Mouse (Mus musculus): ENCODE results near the gene Snapin.
A peak's percentile ranks its signal among the peaks of the same experiment; 100 is the strongest.

Gene Snapin

DNA sequence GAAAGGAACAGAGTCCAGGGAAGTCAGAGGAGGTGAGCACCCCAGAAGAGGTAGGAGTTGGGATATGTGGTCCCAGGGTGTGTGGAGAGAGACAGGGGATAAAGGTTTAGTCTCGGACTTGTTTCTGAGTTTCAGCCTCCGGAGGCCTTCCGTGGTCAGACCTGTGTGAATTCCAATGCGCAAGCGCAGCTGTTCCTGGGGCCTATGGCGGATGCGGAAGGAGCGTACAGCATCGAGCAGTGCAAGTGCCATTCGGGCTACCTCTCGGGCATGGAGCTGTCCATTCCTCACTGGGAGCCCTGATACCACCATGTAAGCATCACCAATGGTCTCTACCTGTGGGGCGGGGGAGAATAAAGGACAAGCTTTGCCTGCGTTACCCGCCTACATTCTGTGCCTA lies 35.9 kb downstream of the Snapin start:
- DNase-seq (ENCODE audit: low spot score in 2 of 2): no peak

DNA sequence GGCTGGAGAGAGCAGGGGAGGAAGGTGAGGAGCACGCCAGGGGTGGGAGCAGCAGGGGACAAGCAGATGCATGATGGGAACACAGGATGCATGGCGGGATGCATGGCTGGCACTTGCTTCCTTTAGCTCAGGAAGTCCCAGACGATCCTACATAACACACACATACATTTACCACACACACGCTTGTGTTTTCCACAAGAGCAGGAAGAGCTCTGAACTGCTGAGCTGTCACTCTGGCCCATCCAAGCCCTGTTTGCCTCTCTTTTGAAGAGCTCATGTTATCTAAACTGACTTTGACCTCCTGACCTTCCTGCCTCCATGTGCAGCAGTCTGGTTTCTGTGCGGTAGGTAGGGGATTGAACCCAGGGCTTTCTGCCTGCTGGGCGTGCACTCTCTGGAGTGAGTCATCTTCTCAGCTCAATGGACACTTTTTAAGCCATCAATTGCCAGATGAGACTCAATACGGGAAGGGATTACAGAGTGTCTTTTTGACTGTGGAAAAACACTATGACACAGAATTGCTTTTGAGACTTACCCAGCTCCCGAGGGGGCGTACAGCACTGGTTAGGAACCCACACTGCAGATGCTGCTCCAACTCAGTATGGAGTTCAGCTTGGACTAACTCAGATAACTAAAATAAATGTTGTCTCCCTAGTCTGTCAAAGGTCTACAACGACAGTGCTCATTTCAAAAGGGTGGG lies 39.3 kb downstream of the Snapin start:
- no peak for DNase-seq (ENCODE audit: low spot score in 2 of 2)

DNA sequence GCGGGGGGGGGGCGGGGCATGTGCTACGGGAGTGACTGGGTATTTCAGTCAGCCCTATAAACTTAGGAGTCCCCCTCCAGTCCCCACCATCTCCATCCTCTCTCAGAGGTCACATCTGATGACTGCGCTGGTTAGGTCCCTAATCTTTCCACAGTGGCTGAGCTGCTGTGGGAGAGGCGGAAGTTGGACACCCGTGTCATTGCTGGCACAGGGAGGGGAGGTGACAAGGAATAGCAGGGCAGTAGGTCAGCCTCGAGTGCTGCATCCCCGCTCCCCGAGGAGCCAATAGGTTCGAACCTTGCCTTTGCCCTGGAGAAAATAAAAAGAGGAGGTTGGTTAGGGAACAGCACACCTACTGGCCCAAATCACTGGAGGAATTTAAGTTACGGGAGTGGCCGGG lies 40.0 kb downstream of the Snapin start:
- DNase-seq (ENCODE audit: low spot score in 2 of 2): no peak

DNA sequence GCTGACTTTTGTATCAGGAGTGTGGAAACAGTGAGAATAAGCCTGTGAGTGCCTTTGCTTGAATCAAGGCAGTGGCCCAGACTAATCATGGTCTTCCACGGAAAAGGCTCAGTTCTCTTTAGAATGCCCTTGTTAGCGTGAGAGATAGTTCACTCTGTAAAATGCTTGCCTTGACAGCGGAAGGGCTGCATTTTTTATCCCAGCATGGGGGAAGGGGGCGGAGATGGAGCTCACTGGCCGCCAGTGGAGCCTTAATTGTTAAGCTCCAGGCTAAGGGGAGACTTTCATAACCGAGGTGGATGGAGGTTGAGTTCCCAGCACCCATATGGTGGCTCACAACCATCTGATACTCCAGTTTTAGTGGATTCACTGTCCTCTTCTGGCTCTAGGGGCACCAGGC lies 42.2 kb downstream of the Snapin start:
- DNase-seq (ENCODE audit: low spot score in 2 of 2): no peak

DNA sequence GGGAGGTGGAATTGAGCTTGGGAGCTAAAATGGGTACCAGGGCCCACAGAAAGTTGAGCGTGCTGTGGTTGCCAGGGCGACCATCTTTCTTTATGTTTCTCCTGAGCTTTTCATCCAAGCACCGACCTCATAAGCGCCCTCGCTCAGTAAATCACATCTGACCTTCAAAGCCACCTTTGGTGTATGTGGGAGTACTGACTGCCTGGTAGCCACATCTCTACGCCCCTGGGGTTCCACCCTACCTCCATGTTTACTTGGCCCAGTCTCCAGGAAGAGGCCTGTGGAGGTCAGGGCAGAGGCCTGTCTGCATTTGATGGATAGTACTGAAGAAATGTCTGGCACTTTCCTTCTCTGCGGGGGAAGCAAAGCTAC lies 43.7 kb downstream of the Snapin start:
- no peak for DNase-seq (ENCODE audit: low spot score in 2 of 2)

DNA sequence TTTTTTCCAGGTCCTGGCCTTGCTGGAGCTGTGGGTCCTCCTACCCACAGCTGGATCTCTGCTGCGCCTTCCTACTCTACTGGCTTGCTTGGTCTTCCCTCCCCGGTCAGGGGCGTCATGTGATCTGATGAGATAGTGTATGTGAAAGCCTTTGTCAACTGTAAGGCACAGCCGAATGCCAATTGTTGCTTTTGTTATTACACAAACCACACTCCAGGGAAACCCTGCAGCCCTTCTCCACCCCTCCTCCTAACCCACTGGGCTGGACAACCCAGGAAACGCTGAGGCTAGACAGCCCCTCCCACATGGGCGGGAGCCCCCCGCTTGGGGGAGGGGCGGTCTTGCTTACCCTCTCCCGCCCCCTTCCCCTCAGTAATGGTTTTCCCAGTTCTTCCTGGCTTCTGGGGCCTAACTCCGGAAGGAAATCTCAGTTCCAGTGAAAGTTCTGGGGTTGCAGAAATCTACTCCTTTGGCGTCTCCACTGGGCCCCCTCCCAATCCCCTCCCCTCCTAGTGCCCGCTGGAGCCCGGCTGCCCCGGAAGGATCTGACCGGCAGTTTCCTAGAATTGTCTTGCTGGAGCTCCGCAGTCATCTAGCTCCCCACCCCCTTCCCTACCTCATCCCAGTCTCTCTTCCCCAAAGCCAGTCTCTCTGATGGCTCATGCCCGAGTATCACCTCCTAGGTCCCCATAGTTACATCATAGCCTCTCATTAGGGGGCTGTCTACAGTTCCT lies 44.3 kb downstream of the Snapin start:
- DNase-seq (ENCODE audit: low spot score in 2 of 2): peak; percentile 18 to 56

DNA sequence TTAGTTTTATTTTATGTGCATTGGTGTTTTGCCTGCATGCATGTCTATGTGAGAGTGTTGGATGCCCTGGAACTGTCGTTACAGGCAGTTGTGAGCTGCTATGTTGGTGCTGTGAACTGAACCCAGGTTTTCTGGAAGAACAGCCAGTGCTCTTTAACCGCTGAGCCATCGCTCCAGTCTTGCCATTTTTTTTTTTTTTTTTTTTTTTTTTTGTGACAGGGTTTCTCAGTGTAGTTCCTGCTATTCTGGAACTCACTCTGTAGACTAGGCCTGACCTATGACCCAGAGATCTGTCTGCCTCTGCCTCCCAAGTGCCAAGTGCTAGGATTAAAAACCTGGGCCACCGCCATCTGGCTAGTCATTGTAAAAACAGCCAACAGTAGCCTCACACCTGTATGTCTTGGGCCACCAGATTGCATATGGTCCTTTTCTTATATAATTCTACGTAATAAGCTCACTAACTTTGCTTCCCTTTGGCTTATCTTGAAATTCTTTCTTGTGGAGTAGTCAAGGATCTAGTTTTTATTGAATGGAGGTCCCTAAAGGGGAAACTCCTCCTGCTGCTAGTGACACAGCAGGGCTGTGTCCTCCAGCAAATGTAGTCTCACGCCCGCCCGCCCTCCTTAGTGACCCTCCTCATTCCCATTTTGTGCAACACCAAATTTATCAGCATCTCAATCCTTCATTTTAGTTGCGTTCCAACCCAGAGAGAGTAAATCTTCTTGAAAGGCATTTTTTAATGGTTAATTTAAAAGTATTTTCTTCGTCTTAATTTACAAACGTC lies 45.2 kb downstream of the Snapin start:
- DNase-seq (ENCODE audit: low spot score in 2 of 2): no peak

DNA sequence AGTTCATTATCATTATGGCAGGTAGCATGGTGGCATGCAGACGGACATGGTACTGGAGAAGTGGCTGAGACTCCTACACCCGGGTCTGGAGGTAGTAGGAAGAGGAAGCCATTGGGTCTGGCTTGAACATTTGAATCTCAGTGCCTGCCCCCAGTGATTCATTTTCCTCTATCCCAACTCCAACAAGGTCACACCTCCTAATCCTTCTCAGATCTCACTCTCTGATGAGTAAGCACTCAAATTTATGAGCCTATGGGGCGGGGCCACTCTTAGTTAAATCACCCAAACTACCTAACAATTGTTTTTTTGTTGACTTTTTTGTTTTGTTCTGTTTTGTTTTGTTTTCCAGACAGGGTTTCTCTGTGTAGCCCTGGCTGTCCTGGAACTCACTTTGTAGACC lies 46.9 kb downstream of the Snapin start:
- DNase-seq (ENCODE audit: low spot score in 2 of 2): no peak

DNA sequence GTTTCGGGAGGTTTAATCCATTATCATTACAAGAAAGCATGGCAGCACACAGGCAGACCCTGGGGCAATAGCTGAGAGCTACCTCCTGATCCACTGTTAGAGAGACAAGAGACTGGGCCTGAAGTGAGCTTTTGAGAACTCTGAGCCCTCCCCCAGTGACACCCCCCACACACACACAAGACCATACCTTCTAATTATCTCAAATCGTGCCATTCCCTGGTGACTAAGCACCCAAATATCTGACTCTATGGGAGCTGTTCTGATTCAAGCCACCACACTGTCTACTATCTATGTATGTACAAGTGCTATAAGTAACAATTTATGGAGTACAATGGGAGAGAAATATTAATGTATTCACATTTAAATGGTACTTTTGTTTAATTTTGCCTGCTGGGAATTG lies 50.1 kb downstream of the Snapin start:
- no peak for DNase-seq (ENCODE audit: low spot score in 2 of 2)
